Mouse (Mus musculus) right cerebral cortex, postnatal 36 days (tissue): Measurements from ENCODE around the gene Tmem44.

ENCODE experiments used
- DNase-seq, 2 experiments: peaks; one replicate each; pipeline ENCODE4 v3.0.0; 2022; ENCODE audit warnings: low spot score in 2 of 2, mixed read lengths in 1 of 2

Tmem44 gene

DNA sequence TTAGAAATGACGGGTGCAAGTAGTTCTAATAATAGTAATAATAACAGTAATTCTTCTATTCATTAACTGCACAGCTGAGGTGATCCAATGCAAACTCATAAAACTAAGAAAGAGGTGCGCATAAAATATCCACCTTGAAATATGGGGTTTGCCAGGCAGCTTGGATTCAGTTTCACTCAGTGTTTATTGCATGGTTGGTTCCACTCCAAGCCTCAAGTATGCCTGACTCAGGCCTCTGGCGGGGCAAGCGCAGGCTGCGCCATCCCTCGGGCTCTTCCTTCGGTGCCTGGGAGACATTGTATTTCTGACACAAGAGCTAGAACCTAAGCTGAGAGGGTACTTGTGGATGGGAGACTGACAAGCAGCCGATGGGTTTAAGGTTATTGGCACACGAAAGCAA lies 32.0 kb downstream of the Tmem44 start:
- no peak for DNase-seq

DNA sequence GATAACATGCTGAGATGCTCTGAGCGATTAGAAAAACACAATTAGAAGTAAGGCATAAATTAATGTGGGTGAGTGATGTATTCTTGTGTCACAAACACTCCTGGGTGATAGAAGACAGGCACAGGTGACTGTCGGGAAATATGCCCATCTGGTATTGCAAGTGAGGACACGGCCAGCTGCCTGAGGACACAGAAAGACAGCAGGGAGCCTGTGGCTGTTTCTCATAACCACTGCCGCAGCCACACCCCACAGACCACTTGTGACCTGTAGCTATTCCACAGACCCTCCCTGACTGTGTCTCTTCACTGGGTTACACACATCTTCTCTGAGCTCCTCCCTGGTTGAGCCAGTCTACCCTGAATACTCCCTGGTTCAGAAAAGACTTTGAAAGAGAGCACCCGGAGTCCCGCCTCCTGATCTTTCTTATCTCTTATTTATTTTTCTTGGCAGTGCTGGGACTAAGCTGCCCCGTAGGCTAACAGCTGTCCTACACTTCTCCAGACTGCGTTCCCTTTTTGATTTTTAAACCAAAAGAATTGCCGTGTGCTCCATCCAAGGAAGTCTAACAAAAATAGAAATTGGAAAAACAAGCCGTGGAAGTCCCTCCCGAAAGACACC lies 32.9 kb downstream of the Tmem44 start:
- no peak for DNase-seq

DNA sequence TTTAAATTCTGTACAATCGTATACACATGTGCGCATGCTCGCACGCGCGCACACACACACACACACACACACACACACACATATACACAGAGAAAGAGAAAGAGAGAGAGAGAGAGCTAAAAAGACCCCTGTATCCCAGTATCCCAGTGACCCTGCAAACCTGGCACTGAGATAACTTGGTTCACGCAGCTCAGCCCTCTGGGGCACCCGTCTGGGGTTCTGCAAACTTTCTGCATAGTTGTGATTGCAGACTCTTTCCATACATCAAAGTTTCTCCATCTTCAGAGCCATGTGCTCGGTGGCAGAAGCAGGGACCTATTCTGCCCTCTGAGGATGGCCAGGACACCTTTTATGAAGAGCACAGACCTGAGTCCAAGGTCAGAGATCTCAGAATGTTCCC lies 33.6 kb downstream of the Tmem44 start:
- DNase-seq = no peak

DNA sequence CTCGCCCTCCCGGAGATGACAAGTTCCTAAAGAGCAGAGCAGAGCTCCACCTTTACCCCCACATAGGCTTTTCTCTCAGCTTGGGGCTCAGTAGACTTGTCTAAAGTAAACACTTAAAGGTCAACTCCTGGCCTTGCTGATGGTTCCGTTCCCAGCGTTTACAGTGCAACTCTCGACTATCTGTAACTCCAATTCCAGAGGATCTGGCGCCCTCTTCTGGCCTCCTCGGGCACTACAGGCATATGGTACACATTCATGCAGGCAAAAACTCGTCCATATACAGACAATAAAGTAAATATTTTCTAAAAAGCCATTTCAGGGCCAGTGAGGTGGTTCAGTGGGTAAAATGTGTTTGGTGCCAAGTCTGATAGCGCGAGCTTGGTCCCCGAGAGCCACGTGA lies 35.2 kb downstream of the Tmem44 start:
- DNase-seq = no peak

DNA sequence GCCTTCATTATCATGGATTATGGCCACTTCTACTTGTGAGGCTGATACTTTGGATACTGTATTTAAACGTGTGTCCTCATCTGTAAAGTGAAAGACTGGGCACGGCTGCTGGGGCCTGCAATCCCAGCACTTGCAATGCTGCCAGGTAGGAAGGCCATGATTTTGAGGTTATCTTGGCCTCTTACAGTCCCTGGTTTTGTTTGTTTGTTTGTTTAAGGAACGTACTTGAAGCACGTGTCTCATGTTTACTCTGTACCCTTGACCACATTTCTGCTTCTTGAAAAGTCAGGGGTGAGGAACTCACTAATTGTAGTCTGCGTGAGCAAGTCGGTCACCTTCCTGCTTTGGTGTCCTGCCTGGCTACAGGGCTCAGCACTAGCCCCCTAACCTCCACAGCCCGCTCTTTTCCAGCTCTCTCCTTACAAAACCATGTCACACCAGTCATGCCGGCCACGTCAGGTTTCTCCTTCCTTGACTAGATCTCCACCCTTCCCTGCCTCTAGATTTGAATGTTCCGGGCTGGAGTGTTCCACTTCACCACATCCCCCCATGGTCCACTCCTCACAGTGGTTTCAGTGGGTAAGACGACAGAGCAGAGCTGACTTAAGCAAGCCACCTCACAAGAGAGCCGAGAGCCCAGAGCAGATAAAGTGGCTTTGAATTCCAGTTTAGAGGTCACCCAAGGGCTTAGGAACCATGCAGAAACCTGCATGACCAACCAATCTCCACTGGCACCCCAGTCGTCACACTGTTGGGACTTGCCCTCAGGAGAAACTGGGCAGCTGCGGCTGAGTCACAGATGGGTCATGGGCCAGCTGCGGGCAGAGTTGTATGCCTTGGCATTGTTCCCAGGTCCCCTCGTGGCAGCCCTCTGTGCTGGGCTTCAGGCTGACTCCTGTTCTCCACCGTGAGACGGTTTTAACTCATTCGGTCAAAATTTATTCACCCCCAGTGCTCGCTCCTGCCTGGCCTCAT lies 37.3 kb downstream of the Tmem44 start:
- no peak for DNase-seq

DNA sequence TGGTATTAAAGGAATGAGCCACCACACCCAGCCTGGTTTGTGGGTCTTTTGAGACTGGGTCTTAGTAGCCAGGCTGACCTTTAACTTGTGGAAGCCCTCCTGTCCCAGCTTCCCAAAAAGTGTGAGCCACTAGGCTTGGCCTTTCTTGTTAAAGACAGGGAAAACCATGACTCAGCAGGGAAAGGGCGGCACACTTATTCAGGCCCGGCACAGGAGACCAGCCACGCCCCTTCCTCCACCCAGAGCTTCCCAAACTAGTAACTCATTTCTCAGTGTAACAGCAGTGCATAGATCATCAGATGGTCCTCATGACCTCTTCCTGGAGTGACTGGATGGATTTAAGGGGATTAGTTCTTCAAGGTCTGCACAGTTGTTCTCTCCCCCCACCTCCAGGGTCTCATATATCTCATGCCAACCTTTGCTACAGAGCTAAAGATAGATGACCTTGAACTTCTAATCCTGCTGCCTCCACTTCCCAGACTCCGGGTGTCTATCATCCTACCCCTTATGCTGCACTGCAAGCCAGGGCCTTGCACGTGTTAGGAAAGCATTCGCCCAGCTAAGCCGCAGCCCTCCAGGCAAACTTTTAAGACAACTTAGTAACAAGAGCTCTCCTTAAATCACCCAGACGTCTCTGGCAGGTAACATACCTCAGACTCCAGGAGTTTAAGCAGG lies 38.1 kb downstream of the Tmem44 start:
- no peak for DNase-seq

DNA sequence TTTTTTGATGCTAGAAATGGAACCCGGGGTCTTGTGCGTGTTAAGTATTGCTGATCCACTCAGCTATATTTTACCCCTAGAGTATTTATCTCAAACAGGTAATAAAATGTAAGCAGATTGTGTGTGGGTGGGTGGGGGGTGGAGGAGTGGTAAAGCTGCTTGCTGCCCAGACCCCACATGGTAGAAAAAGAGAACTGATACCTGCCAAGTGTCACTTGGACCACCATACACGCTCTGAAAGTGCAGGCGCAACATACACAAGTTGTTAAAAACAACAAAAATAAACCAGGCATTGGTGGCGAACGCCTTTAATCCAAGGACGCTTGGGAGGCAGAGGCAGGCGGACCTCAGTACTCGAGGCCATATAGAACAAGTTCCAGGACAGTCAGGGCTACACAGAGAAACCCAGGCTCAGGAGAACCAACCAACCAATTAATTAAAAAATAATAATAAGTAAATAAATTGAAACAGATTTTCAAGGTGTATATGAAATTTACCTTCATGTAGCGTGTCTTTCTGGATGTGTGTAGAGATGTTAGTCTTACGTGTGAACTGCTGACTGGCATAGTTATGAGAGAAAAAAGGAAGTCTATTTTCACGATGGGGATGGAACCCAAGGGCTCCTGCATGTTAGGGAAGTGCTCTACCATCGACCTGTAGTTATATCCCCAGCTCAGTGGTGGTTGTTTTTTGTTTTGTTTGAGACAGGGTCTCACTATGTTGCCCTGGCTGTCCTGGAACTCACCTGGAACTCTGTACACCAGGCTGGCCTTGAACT lies 38.9 kb downstream of the Tmem44 start:
- no peak for DNase-seq

DNA sequence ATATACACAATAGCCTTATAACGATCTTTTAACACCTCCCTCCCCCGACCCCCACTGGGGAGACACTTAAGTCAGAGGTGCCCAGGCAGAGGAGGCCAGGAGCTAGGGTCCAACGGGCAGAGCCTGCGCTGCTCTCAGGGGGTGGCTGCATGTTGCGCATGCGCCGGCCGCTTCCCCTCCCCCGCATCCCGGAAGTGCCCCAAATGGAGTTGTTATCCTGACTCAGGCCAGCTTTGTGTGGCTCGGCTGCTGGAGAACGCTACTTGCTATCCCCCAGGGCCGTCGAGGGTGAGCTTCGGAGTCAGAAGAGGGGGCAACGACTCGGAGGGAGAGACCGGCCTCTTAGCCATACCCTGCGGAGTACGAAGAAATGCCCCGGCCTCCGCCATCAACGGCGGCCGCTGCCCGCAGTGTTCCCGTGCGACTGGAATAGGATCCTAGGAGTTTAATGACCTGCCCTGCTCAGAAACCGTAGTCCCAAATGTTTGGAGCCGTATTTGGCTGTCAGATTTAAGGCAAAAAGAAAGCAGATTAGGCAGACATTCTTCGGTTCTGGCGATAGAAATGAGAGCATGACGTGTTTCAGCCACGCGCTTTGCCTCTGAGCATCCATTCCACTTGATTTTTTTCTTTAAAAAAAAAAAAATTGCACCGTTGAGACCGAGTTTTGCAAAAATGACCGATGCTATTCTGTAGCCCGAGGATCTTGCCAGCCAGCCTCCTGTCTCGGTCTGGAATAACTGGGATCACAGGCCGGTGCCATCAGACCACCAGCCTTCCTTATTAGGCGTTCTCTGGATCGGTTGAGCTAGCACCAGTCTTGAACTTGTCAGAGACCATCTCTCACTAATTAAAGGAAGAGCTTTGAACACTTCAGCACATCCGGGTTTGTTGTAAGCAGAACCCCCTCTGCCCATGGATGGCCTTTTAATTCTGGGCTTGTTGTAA lies 39.9 kb downstream of the Tmem44 start:
- DNase-seq = peak; percentile 75 to 82

DNA sequence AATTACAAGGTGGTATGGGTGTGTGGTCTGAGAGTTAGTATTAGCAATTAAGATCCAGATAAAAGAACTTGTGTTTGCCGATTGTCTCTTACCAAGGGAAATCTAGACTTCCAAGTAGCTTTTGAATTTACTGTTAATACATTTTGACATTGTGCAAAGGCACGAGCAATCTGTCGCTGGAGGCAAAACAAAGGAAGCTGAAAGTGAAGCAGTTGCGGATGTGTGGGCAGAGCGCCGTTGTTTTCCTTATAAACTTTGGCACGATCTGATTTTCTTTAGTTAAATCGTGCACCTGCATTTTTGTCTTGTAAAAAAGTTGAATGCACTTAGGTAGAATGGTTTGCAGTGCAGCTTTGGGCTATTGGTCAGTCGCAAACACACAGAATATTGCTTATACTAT lies 40.6 kb downstream of the Tmem44 start:
- DNase-seq = no peak

DNA sequence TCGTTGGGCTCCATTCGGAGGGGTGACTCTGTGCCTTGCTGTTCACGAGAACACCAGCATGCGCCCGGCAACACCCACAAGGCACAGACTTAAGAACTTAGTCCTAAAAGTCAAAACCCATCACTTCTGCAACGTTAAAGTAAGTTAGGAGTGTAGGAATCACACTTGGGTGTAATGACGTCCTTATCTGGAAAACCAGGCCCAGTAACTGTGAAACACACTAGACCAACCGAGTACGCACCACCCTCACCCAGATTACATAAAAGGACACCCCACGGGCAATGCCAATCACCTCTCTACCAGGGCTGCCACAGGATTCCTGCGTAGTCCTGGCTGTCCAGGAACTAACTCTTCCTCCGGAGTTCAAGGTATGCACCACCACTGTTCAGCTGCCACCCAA lies 41.3 kb downstream of the Tmem44 start:
- DNase-seq = no peak

DNA sequence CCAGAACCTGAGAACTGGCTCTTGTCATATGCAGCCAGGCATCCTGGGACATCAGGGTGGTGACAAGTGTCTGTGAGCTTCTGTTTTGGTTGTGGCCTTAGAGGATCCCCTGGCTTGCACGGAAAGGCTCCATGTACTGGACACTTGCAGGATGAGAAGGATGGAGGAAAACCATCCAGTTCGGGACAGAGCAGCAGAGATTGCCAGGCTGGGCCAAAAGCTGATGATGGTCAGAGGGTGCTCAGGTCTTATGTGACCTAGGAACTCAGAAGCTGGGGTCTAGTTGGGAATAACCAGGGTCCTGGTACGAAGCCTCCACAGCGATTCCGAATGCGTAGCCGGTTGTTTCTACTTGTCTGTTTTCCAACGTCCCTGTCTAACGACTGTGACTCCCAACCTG lies 41.9 kb downstream of the Tmem44 start:
- no peak for DNase-seq

DNA sequence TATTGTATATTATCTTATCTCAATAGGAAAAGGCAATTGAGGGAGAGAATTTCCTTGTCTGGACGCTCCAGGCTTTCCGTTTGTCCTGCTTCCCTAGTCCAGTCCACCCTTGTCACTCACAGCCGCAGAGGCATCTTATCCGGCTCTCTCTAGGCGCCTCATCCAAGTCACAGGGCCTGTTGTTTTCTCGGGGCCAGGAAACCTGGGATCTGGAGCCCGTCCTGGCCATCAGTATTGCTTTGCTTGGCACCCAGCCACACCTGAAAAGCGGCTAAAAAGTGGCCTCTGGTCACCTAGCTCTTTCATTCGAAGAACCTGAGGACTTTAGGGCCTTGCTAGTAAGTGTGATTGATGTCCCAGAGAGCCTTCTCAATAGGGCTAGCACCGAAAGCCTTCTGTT lies 43.5 kb downstream of the Tmem44 start:
- DNase-seq = no peak

DNA sequence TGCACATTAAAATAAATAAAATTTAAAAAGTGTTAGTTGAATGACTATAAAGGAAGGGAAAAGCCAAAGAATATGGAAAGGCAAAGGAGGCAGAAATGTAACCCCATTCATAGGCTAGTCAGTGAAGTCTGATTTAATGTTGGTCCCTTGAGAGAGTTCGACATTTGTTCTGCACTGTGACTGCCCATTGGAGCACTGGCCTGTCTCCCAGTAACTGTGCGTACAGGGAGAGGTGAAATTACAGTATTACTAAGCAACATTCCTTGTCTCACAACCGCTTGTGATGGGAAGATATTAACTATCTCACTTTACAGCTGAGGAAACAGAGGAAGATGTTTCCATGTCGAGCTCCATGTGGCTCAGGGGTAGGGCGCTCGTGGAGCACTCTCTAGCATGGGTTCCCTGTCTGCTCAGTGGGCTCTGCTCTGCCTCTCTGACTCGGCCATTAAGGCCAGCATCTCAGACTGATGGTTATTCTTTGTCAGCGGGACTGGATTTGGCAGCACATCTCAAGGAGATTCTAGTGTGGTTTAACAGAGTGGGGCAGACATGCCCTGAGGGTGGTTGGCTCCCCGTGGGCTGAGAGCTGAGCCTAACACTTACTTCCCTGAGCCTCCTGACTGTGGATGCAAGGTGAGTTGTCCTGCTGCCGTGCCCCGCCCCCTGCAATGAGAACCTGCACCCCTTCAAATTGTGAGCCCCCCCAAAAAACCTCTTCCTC lies 45.2 kb downstream of the Tmem44 start:
- DNase-seq = no peak

DNA sequence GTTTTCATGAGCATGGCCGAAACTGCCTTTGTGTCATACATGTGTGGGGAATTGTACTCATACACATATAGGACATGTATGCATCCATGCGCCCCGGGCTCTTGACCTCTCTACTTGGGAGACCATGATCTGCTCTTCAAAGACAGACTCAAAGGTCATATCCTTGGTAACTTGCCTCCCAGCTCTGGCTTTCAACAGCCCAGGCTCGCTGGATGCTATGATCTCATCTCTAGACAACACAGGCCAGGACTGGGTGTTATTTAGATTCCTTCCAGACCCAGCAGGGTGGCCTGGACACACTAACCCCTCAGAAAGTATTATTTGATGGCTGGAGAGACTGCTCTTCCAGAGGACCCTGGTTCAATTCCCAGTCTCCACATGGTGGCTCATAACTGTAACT lies 45.8 kb downstream of the Tmem44 start:
- DNase-seq = no peak

DNA sequence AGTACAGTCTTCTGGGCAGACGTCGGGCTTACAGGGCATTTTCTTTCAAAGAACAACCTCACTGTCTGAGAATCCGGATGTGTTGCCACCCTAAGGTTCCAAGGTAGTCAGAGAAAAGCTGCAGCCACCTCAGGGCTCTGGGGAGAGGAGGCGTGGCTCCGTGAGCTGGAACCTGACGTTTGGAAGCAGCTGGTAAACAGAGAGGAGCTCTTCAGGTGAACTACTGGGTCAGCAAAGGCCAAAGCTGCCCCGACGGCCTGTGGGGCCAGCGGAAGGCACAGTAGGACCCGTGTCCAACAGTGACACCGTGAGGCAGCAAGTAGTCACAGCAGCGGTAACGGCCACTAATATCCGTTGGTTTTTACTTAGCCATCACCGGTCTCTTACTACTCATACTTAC lies 46.7 kb downstream of the Tmem44 start:
- DNase-seq = no peak

DNA sequence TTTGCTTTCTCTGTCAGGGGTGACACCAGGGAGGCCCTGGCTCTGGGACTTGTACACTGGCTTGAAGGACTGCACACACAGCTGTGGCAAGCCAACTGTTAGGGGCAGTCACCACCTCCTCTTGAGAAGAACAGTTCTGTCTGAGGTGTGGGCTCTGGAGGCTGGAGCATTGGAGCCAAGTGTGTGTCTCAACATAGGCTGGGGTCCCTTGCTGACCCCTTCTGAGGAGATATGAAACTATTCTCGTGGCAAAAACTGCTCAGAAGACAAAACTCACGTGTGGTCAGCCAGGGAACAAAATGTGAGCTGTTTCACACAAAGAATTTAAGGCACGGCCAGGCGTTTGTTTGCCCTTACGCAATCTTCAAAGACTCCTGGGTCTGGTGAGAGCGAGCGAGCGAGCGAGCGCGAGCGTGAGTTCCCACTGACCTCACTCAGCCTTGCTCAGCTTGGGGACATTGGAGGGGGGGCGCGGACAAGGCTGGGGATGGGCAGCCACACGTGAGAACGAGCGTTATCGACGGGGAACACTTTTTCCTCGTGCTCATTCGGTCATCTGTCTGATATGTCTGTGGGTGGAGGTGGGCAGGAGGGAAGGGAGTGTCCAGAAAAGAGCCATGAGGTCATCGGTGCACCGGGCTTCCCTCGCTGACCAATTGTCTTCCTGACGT lies 48.3 kb downstream of the Tmem44 start:
- DNase-seq = no peak

DNA sequence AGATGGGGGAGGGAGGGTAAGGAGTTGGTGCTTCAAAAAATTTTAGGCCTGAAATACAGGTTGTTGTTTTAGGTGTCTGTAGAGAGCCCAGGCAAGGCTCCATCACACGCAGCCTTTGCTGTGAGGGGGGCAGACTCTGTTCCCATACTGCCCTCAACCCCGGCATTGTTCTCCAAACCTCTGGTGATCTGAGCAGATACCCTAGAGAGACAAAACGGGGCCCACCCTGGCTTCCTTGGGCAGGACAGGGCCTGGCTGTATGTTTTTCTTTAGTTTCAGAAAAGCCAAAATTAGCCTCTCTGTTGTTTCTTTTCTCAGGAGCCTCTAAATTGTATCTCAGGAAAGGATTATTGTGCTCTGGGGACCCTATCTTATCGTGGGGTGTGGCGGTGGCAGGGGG lies 49.0 kb downstream of the Tmem44 start:
- no peak for DNase-seq

DNA sequence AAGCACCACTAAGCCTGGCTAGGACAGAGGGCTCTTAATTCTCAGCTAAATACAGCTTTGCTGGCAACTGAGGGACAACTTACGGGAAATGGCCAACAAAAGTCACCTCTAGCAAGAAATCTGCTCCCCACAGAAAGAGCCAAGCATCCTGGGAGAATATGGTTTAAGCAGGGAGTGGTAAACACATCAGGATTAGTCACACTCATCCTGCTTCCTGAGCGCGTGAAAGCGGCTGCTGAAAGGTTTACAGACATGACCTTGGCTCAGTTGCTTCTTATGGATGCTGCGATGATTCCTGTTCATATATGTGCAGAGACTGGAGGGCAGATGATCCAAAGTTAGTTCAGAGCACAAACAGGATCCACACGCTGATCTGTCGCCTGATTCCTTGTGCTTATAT lies 50.4 kb downstream of the Tmem44 start:
- no peak for DNase-seq

DNA sequence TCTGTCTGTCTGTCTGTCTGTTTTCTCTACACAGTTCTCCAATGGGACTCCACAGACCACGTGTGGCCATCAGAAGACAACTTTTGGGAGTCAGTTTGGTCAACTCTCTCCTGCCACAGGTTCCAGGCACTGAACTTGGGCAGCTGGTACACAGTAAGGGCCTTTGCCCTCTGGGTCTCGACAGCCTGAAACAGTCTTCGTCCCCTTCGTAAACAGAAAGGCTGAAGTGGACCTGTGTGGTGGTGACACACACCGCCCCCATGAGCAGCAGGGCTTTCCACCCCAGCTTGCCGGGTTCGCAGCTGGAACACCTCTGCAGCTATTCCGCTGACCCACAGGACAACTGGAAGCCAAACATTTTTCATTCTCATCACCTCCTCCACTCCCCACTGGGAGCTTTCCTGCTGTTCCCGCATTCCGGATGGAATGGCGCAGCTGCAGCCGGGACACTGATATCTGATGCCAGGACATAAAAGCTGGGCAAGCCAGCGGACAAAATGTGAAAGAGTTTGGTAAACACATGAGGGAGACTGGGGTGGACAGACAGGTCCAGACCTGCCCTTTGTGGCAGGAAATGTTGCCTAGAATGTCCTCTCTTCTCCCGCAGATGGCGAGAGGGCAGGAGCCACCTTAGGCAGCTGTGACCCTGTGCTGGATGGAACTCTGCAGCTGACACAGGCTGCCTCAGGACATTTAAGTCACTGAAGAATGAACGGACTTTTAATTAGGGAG lies 51.4 kb downstream of the Tmem44 start:
- DNase-seq = no peak
